Mouse (Mus musculus): ENCODE data around the gene Amd1. TPM values are rescaled to one million over a fixed set of nuclear protein-coding genes. Genes with fewer than 3 reads are reported as not detected.
"Not testable (repeated sequence)": the region's sequence is repeated elsewhere in the genome, so short reads cannot be mapped to it uniquely, and the experiment has no call there.

Gene Amd1
- polyA plus RNA-seq, 1 experiment from 2014 or later: 86.8 TPM

DNA sequence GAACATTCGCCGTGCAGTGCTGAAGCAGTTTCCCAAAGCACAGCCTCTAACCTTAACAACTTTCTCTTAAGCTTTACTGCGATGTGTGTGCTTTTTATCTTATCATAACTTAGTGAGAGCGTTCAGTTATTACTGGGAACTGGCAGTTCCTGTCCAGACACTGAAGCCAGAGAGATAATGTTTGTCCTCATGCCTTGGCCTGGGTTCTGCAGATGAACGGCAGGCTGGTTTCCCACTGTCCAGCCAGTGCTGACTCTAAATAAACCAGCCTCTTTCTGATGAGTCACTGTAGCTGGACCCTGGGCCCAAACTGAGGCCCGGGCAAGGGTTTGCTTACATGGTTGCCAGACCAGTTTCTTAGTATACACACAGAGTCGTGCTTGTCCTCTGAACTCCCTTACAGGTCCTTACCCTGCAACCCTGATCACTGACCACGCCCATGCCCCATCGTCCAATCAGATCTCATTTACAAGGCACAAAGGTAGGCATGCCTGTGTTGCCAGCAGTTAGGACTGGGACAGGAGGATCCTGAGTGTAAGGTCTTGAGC, 26.1 kb upstream of the Amd1 start:
- H3K4me3 ChIP-seq: no peak overlapping the region
- no peaks in the 10 kb centered on the region for H3K27me3 ChIP-seq (replicated peaks; ENCODE audit: low read depth, poor library complexity, severe bottlenecking)
- DNase-seq (ENCODE audit: low spot score): no peak
- no peaks in the 10 kb centered on the region for H3K4me1 ChIP-seq
- no peaks in the 10 kb centered on the region for H3K36me3 ChIP-seq (replicated peaks)
- WGBS: 80% methylated on average over 9 of the region's 9 CpGs
- H3K9me3 ChIP-seq: 0 out of 2 replicates have a peak, but pooled peaks cover 4% of the 10 kb centered on the region
- no peak overlapping the region for H3K27ac ChIP-seq (replicated peaks)

DNA sequence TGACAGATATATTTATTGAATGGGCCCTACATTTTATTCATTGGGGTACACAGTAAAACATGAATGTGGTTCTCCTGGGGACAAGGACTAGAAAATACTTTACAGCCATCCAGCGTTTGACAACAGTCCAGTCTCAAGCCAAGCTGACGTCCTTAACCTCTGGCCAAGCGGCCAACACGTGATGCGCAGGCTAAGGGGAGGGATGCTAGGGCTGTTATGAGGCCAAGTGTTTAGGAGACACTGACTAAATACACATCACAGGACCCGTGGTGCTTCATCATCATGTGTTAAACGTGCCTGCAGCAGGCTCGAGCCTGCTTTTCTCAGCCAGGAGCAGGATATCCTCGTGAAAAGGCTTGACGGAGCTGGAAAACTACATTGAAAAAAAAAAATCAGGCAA, 18.3 kb upstream of the Amd1 start:
- peaks cover 5% of the 10 kb centered on the region; the same call in 1 of the 2 replicates for H3K9me3 ChIP-seq
- no peak for DNase-seq (ENCODE audit: low spot score)
- 93% methylated on average over 10 of the region's 10 CpGs for WGBS
- H3K27ac ChIP-seq (replicated peaks): no peak overlapping the region
- H3K27me3 ChIP-seq (replicated peaks; ENCODE audit: low read depth, poor library complexity, severe bottlenecking): no peaks in the 10 kb centered on the region
- no peak overlapping the region for H3K4me3 ChIP-seq
- H3K36me3 ChIP-seq (replicated peaks): no peaks in the 10 kb centered on the region
- H3K4me1 ChIP-seq: peaks cover 5% of the 10 kb centered on the region

DNA sequence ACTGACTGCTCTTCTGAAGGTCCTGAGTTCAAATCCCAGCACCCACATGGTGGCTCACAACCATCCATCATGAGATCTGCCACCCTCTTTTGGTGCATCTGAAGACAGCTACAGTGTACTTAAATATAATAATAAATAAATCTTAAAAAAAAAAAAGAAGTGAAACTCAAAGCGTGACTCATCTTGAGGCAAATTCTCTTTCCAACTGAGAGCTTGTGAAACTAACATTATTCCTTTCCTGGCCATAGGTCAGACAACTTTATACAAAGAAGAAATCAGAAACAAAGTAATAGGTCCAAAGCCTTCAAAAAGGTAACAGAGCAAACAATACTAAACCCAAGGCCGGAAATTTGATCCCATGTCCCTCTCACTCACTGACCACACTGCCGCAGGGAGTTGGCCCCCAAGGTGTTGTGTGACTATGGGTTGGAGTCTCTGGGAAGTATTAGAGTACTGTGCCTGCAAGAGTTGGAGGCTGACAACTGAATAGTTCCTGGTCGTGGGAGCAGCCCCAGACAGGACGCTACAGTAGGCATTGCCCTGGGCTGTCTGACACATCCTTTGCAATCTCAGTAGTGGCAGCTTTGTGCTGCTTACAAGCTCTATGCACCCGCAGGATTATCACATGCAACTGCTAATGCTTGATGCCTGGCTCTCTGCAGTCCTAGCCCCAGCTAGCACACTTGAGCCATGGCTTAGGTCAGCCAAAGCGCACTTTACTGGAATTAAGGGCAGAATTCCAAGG, 15.0 kb upstream of the Amd1 start:
- no peak for DNase-seq (ENCODE audit: low spot score)
- H3K36me3 ChIP-seq (replicated peaks): no peaks in the 10 kb centered on the region
- 55% methylated on average over 7 of the region's 7 CpGs for WGBS
- peaks cover 14% of the 10 kb centered on the region for H3K4me1 ChIP-seq
- no peak overlapping the region for H3K27ac ChIP-seq (replicated peaks)
- no peaks in the 10 kb centered on the region for H3K27me3 ChIP-seq (replicated peaks; ENCODE audit: low read depth, poor library complexity, severe bottlenecking)
- H3K4me3 ChIP-seq: no peak overlapping the region
- peaks cover 5% of the 10 kb centered on the region; the same call in 1 of the 2 replicates for H3K9me3 ChIP-seq

DNA sequence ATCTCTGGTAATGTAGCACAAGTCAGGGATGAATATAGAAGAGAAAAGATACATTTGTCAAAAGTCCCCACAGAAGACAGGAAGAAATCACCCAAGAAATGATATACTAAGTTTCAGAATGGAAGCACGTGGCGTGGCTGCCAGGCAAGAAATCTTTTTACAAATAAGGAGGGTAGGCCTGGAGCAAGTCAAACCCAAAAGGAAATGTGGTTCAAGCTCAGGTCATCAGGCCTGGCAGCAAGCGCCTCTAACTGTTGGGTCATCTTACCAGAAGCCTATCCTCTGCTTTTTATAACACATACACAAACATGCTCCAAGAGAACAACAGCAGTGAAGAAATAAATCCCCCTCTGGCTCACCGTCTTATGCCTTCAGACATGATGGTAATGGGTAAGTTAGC, 10.8 kb upstream of the Amd1 start:
- 77% methylated on average over 4 of the region's 4 CpGs for WGBS

DNA sequence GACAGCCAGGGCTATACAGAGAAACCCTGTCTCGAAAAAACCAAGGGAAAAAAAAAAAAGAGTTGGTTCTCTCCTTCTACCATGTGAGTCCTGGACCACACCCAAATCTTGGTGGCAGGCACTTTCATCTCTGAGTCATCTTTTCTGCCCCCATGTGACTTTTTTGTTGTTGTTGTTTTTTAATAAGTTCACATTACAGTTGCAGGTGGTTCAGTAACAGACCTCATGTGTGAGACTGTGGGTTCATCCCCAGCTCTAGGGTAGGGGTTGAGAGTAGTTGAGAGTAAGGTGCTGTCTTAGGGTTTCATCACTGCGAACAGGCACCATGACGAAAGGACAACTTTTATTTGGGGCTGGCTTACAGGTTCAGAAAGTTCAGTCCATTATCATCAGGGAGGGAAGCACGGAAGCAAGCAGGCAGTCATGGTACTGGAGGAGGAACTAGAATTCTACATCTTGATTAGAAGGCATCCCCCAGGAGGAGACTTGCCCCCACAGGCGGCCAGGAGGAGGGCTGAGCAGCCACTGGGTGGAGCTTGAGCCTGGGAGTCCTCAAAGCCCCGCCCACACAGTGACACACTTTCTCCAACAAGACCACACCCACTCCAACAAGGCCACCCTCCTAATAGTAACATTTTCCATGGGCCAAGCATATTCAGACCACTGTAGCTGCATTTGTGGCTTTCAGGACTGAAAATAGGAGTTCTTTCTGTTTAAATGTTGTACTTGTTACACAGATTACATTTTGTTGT, 8.1 kb upstream of the Amd1 start:
- H3K4me3 ChIP-seq: no peak overlapping the region
- WGBS: 55% methylated on average over 6 of the region's 6 CpGs
- peak; percentile 29 for DNase-seq (ENCODE audit: low spot score)

More for the DNA sequence above, 10.8 kb upstream of the Amd1 start:
- Histone ChIP-seq H3K27me3 (replicated peaks; ENCODE audit: low read depth, poor library complexity, severe bottlenecking) (no peaks in the 10 kb centered on the region), H3K4me1 (peaks cover 16% of the 10 kb centered on the region), H3K27ac (replicated peaks) (no peak overlapping the region), H3K4me3 (no peak overlapping the region), H3K36me3 (replicated peaks) (no peaks in the 10 kb centered on the region), H3K9me3 (no peaks in the 10 kb centered on the region)
- DNase-seq (ENCODE audit: low spot score): no peak

DNA sequence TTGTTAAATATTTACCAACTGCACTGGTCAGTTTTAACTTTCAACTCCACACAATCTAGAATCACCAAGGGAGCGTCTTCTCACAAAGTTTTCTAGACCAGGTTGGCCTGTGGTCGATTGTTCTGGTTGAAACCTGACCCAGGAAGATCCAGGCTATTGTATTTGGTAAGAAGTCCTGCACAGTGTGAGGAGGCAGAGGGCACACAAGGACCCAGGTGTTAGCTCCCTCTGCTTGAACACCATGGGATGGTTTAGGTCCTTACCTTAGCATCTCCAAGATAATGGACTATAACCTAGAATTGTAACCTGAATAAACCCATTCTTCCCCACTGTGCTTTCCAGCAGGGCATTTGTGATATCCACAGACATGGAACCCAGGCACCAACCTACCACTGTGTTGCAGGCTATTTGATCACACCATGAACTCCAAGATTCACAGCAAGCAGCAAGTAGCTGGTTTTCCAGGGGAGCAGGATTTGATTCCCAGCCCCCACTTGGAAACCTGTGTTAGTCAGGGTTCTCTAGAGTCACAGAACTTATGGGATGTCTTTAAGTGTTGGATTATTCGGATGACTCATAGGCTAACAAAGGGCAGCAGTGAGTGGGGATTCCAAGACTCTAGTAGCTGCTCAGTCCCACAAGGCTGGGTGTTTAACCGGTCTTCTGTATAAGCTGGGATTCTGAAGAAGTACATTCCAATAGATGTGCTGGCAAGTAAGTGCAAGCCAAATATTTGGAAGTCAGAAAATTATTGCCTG, 6.0 kb upstream of the Amd1 start:
- Histone ChIP-seq H3K9me3 (peaks cover 8% of the 10 kb centered on the region; the same call in 1 of the 2 replicates), H3K4me3 (no peak overlapping the region), H3K27me3 (replicated peaks; ENCODE audit: low read depth, poor library complexity, severe bottlenecking) (no peaks in the 10 kb centered on the region), H3K36me3 (replicated peaks) (no peaks in the 10 kb centered on the region), H3K4me1 (peaks cover 9% of the 10 kb centered on the region; the same call in 1 of the 2 replicates), H3K27ac (replicated peaks) (no peak overlapping the region)
- WGBS: 67% methylated on average over 4 of the region's 4 CpGs
- DNase-seq (ENCODE audit: low spot score): no peak

More for the DNA sequence above, 8.1 kb upstream of the Amd1 start:
- no peaks in the 10 kb centered on the region for H3K36me3 ChIP-seq (replicated peaks)
- H3K9me3 ChIP-seq: peaks cover 8% of the 10 kb centered on the region; the same call in 1 of the 2 replicates
- no peak overlapping the region for H3K27ac ChIP-seq (replicated peaks)
- peaks cover 11% of the 10 kb centered on the region; the same call in 1 of the 2 replicates for H3K4me1 ChIP-seq
- no peaks in the 10 kb centered on the region for H3K27me3 ChIP-seq (replicated peaks; ENCODE audit: low read depth, poor library complexity, severe bottlenecking)

DNA sequence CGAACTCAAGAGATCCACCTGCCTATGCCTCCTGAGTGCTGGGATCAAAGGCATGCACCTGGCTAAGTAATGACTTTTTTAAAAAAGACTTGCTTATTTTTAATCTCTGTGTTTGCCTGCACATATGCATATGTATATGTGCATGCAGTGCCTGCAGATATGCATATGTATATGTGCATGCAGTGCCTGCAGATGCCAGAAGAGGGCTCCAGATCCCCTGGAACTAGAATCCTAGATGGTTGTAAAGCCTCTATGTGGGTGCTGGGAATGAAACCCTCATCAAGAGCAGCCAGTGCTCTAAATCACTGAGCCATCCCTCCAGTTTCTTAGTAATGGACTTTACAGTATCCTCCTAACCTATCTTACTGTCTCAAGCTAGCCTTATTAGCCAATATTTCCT, 4.0 kb upstream of the Amd1 start:
- H3K27me3 ChIP-seq (replicated peaks; ENCODE audit: low read depth, poor library complexity, severe bottlenecking): no peaks in the 10 kb centered on the region
- H3K4me1 ChIP-seq: peaks cover 5% of the 10 kb centered on the region; the same call in 1 of the 2 replicates
- DNase-seq (ENCODE audit: low spot score): no peak
- no peaks in the 10 kb centered on the region for H3K36me3 ChIP-seq (replicated peaks)
- no peak overlapping the region for H3K4me3 ChIP-seq
- no peak overlapping the region for H3K27ac ChIP-seq (replicated peaks)
- H3K9me3 ChIP-seq: peaks cover 8% of the 10 kb centered on the region; the same call in 1 of the 2 replicates
- WGBS: 87% methylated on average over 1 of the region's 1 CpGs

DNA sequence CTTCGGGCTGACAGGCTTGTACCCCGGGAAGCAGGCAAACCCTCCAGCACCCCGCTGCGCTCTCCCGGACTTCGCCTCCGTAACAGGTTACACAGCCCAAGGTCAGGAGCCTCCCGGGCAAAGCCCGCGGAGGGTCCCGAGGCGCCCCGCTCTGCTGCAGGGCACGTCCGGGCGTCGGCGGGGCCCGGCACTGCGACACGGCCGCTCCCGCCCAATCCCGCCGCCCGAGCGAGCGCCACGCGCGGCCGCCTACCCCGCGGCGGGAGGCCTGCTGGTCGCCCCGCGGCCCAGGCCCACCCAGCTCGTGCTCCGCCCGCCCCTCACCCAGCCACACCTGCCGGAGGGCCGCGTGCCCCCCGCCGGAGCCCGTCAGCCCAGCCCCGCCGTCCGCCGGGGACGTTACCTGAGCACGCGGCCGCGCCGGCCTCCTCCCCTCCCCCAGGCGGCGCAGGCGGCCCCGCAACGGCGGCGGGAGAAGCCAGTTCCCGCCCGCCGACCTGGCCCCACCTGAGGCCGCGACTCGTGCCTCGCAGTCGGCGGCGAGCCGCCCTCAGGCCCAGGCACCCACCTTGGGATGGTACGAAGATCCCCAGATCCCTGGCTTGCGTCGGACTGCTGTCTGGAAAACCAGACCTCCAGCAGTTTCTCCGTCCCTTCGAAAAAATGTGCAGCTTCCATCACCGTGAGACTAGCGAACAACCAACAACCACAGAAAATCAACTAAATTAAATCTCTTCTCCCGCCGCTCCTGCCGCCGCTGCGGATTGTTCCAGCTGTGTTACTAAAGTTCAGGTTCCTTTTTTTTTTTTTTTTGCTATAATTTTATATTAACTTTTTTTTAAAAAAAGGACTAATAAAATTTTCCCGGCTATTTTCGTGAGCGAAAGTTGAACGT, 558 bp downstream of the Amd1 start:
- not testable (repeated sequence) for H3K27me3 ChIP-seq (replicated peaks; ENCODE audit: low read depth, poor library complexity, severe bottlenecking); H3K9me3 ChIP-seq
- DNase-seq (ENCODE audit: low spot score): peak; percentile 72
- Histone ChIP-seq H3K36me3 (replicated peaks) (peaks cover 30% of the 10 kb centered on the region), H3K4me3 (peak overlapping the region; percentile 94), H3K27ac (replicated peaks) (peak overlapping the region; percentile 98), H3K4me1 (peaks cover 27% of the 10 kb centered on the region)
- WGBS: under 1% methylated on average over 84 of the region's 91 CpGs

DNA sequence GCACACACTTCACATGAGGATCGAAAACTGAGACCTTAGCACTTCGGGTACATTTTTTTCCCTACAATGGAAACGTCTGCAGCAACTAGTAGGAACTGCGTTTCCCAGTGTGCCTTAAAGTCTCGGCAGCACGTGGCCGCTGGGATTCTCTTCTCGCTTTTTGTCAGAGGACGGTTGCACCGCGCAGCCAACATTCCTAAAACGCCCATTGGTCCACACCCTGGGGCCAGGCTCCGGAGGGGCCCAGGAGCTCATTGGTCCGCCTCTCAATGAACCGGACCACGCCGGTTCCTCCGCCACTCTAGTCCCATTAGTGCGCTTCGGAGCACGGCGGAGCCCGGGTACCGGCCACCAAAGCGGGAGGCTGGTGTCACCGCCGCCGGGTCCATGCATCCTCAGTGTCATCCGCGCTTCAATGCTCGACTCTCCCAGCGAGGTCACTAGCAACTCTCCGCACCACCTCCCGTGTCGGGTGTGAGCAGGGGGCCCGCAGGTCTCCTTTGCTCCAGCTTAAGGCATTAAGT, 1.3 kb downstream of the Amd1 start:
- no peaks in the 10 kb centered on the region for H3K27me3 ChIP-seq (replicated peaks; ENCODE audit: low read depth, poor library complexity, severe bottlenecking)
- DNase-seq (ENCODE audit: low spot score): peak; percentile 92
- H3K9me3 ChIP-seq: no peaks in the 10 kb centered on the region
- peak overlapping the region; percentile 94 for H3K4me3 ChIP-seq
- under 1% methylated on average over 36 of the region's 36 CpGs for WGBS
- peaks cover 38% of the 10 kb centered on the region for H3K36me3 ChIP-seq (replicated peaks)
- peaks cover 27% of the 10 kb centered on the region for H3K4me1 ChIP-seq
- H3K27ac ChIP-seq (replicated peaks): peak overlapping the region; percentile 98

DNA sequence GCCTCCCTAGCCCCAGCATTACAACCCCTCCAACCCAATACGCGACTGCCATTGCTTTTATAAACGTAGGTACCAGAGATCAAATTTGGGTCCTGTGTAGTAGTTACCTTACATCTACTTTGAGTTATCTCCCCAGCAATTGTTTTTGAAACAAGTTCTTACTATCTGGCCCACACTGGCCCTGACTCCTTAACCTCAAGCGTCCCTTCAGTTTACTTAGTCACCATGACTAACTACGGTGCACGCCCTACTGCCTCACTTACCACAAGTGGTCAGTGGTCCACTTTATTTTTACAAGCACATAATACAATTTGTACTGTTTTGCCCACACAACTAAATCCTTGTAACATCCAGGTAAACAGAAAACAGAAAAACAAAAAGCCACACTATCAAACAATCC, 9.3 kb downstream of the Amd1 start:
- Histone ChIP-seq H3K36me3 (replicated peaks) (peaks cover 85% of the 10 kb centered on the region), H3K27ac (replicated peaks) (no peak overlapping the region), H3K4me3 (no peak overlapping the region), H3K9me3 (no peaks in the 10 kb centered on the region), H3K27me3 (replicated peaks; ENCODE audit: low read depth, poor library complexity, severe bottlenecking) (no peaks in the 10 kb centered on the region), H3K4me1 (peaks cover 2% of the 10 kb centered on the region; the same call in 1 of the 2 replicates)
- DNase-seq (ENCODE audit: low spot score): no peak
- WGBS: 89% methylated on average over 6 of the region's 6 CpGs

DNA sequence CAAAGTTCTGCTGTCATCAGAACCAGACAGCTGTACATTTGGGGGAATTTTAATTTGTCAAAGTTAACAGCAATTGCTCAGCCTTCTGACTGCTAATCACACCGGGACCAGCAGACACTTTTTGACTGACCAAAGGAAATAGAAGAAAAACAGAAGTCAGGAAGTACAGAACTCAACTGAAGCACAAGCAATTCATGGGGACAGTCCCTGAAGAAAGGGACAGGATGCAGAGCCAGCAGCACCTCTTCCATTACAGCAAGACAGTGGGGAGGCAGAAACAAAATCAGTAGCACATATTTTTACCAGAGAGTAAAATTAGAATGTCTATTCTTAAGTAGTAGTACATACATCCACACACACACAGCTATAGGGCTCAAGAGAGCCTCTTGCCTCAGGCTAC, 15.2 kb downstream of the Amd1 start:
- Histone ChIP-seq H3K27ac (replicated peaks) (no peak overlapping the region), H3K36me3 (replicated peaks) (peaks cover 71% of the 10 kb centered on the region), H3K4me3 (no peak overlapping the region), H3K27me3 (replicated peaks; ENCODE audit: low read depth, poor library complexity, severe bottlenecking) (no peaks in the 10 kb centered on the region), H3K9me3 (no peaks in the 10 kb centered on the region), H3K4me1 (no peaks in the 10 kb centered on the region)
- no peak for DNase-seq (ENCODE audit: low spot score)
- WGBS: 92% methylated on average over 1 of the region's 1 CpGs
